Mouse (Mus musculus) cortical plate, adult 2 months (tissue): Measurements from ENCODE around the gene Tent5c.

ENCODE experiments used
- CTCF ChIP-seq: fragments of 200-500 bp; IDR thresholded peaks from 2 replicates; pipeline ENCODE4 v1.5.1; 2011; ENCODE audit warnings: mild to moderate bottlenecking, control low read depth, low read length; ENCODE audit not compliant: insufficient read depth; ENCODE audit errors: extremely low read depth
- POLR2A ChIP-seq: fragments of 200-500 bp; IDR thresholded peaks from 2 replicates; pipeline ENCODE4 v1.6.1; 2011; ENCODE audit warnings: mild to moderate bottlenecking, low read length, control low read depth; ENCODE audit not compliant: insufficient read depth; ENCODE audit errors: extremely low read depth

DNA sequence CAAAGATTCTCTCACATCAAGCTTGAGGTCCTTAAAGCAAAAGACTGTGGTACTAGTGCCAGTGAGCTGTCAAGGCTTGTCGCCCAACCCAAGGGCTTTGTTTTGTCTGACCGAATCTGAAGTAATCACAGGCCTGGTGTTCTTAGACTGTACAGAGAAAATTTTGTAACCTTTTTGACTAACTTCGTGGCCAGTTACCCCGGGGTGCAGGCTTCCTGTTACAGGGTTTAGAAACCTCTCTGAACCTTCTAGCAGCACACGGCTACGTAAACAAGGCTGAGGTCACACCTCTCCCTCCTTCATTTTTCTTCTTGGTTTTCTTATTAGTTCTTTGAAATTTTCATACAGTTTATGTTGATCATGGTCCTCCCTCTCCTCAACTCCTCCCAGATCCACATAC lies 13.4 kb upstream of the Tent5c start:
- TF ChIP-seq CTCF (no peak), POLR2A (no peak)
